Mouse (Mus musculus) mammary gland, adult 2 months (tissue): ENCODE results near the gene Atp5g1. TPM values are rescaled to one million over a fixed set of nuclear protein-coding genes. Genes with fewer than 3 reads are reported as not detected.

Experiments used
- polyA plus RNA-seq: library from polyadenylated mRNA; depleted of rRNA; stranded (reverse); fragments of >200 nt; gene quantifications from 2 replicates; pipeline ENCODE4 v1.2.3, GENCODE M21; 2012; ENCODE audit warnings: low replicate concordance; rRNA removed

The Atp5g1 gene
- polyA plus RNA-seq, result 269 and 729 TPM in 2 replicates

DNA sequence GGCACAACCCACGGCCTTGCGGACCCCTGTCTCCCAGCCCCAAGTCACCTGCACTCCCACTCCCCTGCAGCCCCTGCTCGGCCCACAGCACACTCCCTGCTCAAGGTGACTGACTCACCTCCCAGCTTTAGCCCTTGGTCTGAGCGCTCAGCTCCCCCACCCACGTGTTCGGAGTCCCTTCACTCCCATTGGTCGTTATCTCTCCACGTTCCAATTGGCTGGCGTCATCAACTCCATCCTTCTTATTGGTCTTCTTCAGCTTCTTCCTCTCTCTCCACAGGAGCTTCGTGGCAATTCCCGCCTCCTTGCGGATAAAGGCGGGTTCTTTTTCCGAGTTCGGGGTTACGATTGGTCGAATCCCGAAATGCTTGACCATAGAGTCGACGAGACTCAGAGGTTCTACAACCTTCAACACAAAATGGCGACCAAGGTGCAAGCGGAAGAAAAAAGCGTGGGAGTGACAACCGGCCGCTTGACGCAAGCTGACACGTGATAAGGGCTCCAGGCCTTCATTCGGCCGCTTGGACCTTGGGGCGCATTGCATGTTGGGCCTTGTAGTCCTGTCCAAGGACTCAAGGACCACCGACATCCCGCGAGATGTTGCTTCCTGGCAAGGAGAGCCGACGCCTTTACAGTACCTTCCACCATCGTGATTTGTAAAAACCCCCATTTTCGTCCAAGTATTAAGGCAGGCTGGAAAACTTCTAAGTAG, at the start of gene Atp5g1:
Gene Atp5g1, minus strand, starts transcription at position 162 of the 712 bp plus-strand sequence.

DNA sequence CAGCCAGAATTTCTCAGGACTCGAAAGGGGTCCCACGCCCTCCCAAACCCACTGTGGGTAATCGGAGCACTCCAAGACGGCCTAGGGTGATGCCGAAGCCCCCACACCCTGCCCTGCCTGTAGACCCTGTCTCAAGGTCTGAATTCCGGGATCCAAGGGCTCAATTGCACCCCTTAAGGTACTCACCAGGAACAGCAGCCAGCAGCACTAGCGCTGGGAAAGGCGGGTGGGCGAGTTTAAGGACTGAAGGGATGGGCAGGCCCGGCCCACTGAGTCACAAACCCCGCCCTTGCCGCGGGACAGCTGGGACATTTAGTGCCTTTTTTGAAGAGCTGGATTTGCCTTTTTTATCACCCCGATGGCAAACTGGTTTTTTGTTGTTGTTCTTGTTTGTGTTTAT, 36.3 kb upstream of the Atp5g1 start, which contains the start of gene Calcoco2:
Gene Calcoco2, minus strand, starts transcription at position 214 of the 400 bp plus-strand sequence.

GRCm38 (mm10) chr11:96065215-96065911, 10.1 kb downstream of the Atp5g1 start, which contains the start of gene Ube2z:
Gene Ube2z, minus strand, starts transcription at chr11:96065388.

GRCm38 (mm10) chr11:96034596-96035052, 40.8 kb downstream of the Atp5g1 start, which contains the start of gene Snf8:
Gene Snf8, plus strand, starts transcription at chr11:96034885.

Other genes starting within 250 kb of the Atp5g1 start
- gene Gngt2, start 238.5 kb downstream of the Atp5g1 start, polyA plus RNA-seq, result 10.4 and 14.7 TPM in 2 replicates
- 63.1 and 156 TPM in 2 replicates for gene Abi3, start 233.2 kb downstream of the Atp5g1 start, polyA plus RNA-seq
- not detected in 2 replicates for gene B4galnt2, start 160.8 kb downstream of the Atp5g1 start, polyA plus RNA-seq
- gene Igf2bp1, start 69.7 kb downstream of the Atp5g1 start, polyA plus RNA-seq, result 0.01 and 0.03 TPM in 2 replicates
- not detected in 2 replicates for gene Gip, start 51.1 kb downstream of the Atp5g1 start, polyA plus RNA-seq
- gene Snf8, start 40.8 kb downstream of the Atp5g1 start, polyA plus RNA-seq, result 13.5 and 23.0 TPM in 2 replicates
- gene Ube2z, start 10.3 kb downstream of the Atp5g1 start, polyA plus RNA-seq, result 27.0 and 40.6 TPM in 2 replicates
- not detected in 2 replicates for gene Calcoco2, start 36.3 kb upstream of the Atp5g1 start, polyA plus RNA-seq
- 0.04 TPM in 1 of 2 replicates, not detected in the other for gene Ttll6, start 58.1 kb upstream of the Atp5g1 start, polyA plus RNA-seq
- not detected in 2 replicates for gene Hoxb13, start 118.6 kb upstream of the Atp5g1 start, polyA plus RNA-seq
- gene Hoxb9, start 195.8 kb upstream of the Atp5g1 start, polyA plus RNA-seq, result 0.74 and 1.1 TPM in 2 replicates
- 3.1 and 4.5 TPM in 2 replicates for gene Hoxb8, start 206.2 kb upstream of the Atp5g1 start, polyA plus RNA-seq
- gene Hoxb7, start 211.0 kb upstream of the Atp5g1 start, polyA plus RNA-seq, result 2.5 and 5.6 TPM in 2 replicates
- gene Hoxb6, start 216.8 kb upstream of the Atp5g1 start, polyA plus RNA-seq, result 13.0 and 22.2 TPM in 2 replicates
- gene Hoxb5, start 227.7 kb upstream of the Atp5g1 start, polyA plus RNA-seq, result 3.9 and 7.2 TPM in 2 replicates
- 4.5 and 10.8 TPM in 2 replicates for gene Hoxb4, start 242.6 kb upstream of the Atp5g1 start, polyA plus RNA-seq
- 7.2 and 19.4 TPM in 2 replicates for gene Hoxb3, start 247.7 kb upstream of the Atp5g1 start, polyA plus RNA-seq